Mouse (Mus musculus) adipocyte (in vitro differentiated cells): ENCODE data around the gene Kmt2b.
A peak's percentile ranks its signal among the peaks of the same experiment; 100 is the strongest.

Source experiments
- DNase-seq: peaks from one replicate; pipeline ENCODE4 v3.0.0-alpha.2; 2016; ENCODE audit warnings: low spot score

Kmt2b gene

DNA sequence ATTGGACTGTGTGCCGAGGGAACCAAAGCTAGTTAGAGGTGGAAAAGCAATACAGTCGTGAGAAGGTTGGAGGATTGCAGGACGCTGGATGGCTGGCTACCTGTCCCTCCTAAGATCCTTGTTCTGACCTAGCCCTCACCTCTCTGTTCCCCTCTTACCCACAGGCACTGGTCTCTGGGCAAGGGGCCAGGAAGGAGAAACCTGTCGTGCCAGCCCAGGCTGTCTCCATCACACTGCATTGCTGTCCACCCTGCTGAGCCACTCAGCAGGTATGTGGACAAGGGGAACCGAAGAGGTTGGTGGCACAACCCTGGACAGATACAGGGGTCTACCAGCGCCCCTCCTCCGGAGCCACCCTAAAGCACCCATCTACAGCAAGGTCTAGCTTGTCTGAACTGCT, 12.1 kb upstream of the Kmt2b start:
- no peak for DNase-seq

DNA sequence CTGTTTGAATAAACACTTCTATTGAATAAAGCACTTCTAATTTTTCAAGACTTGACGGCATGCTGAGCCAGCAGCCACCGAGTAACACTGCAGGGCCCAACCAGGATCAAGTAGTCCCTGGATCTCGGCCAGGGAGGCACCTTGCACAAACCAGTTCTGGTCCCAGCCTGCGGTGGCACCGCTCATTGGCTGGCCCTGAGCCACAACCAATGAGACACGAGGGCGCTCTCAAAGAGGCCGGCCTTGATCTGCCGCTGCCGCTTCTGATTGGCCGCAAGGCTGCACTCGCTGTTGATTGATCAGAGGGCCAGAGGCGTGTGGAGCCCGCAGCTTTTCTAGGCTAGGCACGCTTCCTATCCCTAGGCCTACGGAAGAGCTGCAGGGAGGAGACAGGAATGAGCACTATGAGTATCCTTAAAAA, 11.4 kb upstream of the Kmt2b start:
- no peak for DNase-seq

DNA sequence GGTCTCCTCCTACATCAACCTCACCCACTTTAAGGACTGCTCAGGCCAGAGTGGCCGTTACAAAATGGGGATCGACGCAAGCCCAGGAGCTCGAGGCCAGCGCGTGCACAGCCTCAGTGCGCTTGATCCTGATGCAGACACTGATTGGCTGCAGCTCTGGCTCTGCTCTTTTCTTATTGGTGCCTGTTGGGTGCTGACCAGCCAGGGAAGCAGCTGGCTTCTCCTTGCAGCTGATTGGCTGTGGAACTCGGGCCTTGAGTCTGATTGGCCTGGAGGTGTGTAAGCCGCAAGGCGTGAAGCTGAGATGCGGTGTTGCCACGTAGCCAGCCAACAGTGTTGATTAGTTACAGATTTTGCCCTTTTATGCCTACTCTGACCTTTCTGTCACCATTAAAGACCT, 10.3 kb upstream of the Kmt2b start, which contains the start of gene Zbtb32:
Gene Zbtb32 (minus strand): TSS at position 124 of the 400 bp plus-strand sequence.
- no peak for DNase-seq

DNA sequence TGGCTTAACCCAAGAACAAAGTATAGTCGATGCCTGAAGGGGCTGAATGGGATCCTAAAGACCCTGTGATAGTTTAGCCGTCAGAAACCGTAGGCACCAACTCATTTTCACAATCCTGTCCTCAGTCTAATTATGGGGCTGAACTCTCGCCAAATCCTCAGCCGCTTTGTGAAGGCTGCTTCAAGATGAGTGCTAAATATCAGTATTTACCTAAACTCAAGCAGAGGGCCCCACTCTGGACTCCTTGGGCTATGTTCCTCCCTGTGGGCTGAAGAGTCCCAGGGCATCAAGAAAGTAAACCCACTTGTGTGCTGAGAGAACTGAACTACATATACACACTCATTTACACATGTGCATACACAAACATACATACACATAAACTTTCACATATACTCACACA, 8.3 kb upstream of the Kmt2b start:
- DNase-seq: no peak

DNA sequence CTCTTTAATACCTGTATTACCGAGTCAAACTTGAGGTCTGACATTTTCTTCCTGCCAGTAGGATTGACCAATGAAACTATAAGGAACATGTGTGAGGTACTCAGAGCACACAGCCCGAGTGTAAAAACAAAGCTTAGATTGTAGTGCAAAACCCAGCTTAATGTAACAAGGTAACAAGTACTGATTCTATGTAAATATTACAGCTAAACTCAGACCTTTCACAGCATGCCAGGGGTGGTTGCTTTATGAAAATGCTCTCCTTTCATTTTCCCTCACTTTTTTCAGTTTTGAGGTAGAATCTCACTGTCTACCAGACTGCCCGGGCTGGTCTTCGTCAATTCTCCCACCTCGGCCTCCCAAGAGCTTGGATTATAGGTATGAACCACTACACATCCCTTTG, 7.6 kb upstream of the Kmt2b start:
- DNase-seq: no peak

DNA sequence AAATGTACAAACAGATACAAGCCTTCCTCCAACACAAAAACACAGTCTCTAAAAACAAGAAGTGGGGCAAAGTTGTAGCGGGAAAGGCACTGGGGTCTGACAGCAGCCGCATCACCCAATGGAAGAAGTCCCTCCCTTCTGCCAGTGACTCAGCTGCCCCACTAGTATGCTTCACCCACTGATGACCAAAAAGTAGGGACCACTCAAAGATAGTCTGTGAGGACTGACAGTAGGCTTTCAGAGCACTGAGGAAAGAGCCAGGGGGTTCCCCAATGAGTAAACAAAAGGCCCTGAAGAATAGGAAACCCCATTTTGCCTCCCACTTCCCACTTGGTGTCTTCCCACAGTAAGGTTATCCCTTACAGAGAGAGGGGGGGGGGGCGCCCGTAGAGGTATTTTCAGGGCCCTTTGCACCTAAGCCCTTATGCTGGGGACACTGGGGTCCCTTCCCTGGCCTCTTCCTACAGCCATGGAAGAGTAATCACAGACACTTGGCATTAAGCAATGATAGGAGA, 6.0 kb upstream of the Kmt2b start:
- DNase-seq: no peak

DNA sequence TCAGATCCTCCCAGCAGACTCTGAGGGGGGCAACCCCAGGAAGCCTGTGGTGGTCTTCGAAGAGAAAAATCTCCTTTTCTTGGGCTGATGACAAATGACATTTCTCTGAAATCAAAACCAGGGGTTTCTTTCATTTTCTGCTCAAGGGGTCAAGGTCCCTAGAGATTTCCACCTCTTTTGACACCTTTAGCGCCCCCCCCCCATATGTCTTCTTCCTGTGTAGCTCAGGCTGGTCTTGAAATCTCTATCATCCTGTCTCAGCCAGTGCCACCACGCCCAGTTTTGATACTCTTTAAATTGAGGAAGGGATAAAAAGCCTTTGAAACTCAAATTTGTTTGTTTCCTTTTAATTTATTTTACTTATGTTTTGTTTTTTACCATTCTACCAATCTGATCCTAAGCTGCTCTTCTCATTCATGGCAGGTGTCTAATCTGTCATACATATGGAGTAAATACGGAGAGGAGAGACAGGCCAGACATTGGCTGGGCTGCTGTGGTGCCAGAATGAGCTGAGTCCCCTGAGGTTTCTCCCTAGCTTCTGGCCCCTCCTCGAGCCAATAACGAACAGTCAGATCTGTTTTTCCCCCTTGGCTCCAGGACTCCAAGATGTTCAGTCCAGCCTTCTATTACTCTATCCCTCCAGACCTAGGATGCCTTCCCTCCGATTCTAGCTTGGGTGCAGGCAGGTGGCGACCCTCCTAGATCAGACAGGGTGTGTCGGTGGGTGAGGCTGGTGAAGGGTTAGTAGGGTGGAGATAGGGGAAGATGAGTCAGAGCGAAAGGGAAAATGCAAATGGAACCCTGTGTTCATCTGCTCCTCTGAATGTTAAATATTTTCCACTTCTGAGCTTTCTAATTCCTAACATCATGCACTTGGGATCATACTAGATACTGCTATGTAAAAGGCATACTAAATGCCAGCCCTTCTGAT, 5.3 kb upstream of the Kmt2b start:
- no peak for DNase-seq

DNA sequence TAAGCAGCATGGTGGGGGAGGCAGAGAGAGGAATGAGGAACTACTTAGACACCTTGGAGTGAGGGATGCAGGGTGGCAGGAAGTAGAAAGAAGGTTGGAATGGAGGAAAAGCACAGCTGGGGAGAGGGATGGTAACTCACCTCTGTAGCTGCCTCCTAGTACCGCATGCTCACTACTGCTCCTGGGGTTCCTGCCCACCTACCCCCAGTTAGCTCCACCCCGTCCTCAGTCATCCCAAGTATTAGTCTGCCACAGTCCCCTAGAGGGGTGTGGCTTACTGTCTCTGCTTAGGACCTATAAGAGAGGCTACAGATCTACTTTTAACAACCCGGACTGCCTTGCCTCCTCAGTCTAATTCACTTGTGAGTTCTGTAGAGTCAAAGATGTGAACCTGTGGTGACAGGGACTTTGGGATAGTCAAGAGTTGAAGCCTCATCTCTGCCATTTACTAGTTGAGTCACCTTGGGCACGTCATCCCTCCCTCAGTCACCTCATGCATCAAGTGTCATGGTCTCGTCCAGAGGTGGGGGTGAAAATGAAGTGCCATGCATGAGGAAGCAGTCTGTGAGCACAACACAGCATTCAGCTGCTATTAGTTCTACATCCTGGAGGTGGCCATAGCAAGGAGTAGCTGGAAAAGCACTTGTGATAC, 4.4 kb upstream of the Kmt2b start:
- no peak for DNase-seq

DNA sequence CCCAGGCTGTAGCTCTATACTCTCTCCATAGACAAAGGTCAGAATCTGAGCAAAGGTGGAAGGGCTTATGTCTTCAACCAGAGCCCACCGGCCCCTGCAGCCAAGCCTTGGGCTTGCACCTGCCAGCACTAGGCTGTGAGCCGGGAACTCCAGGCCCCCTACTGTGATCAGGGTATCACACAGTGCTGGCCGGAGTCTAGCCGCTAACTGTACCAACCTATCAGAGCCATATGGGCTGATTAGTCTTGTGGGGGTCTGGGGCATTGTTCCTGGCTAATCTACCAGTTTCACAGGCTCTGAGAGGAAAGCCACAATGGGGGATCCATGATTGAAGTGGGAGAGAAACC, 3.1 kb upstream of the Kmt2b start:
- no peak for DNase-seq

DNA sequence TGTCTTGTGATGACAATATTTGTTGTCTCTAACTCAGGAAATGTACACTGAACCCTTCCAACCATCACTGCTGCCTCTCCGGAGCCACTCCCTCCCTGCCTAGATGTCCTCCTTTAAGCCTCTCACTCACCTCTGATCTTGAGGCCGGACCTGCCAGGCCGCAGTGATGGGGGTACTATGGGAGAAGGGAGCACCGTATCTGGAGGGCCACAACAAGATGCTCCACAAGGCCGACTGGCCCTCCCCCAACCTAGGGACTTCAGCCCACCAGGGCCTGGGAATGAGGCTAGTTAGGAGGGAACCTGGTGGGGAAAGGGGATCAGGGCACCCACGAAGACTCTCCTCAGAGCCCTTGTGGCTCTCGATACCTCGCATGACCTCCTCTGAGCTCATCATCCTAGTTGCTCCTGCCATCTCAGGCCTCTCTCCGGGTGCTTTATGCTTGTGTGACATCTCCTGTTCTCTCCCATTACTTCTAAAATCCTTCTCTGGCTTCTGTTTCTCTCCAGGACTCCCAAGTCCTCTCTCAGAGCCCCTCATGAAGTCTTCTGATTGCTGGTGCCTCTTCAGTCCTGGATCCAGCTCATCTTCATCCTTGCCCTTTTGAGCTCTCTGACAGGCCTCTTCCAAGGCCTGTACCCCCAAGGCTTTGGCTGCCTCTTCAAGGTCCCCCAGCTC, 2.5 kb upstream of the Kmt2b start:
- no peak for DNase-seq

DNA sequence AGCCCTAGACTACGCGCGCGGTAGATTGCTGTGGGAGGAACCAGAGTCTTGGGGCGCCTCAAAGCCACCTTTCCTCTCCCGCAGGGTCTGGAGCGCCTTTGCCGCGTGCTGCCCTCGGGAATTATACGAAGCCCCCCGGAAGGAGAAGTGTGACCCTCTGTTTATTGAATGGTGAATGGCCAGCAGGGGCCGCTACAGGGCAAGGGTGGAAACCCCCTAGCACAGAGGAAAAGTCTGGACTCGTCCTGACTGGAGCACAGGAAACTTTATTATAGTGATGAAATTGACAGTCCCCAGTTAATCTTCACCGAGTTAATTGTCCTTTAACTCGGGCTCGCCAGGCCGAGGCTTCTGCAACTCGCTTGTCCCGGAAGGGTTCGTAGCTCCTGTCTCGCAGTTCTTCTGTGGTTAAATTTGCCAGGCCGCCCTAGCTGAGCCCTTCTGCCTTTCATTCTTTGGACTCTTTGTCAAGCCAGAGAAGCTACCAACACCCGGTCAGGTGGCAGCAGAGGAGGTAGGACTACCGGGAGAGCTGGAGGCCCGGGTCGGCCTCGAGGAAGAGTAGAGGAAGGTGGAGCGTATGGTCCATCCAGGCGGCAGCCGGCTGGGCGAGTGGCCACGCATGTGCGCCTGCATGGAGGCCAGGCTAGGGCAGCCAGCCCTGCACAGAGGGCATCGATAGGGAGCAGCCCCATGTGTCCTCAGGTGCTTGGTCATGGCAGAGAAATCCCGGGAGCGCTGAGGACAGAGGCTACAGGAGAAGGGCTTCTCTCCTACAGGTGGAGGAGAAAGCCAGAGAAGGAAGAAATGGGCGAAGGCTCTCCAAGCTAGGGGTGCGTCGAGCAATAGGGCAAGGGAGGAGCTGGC, 1.1 kb upstream of the Kmt2b start:
- peak; percentile 78 for DNase-seq

DNA sequence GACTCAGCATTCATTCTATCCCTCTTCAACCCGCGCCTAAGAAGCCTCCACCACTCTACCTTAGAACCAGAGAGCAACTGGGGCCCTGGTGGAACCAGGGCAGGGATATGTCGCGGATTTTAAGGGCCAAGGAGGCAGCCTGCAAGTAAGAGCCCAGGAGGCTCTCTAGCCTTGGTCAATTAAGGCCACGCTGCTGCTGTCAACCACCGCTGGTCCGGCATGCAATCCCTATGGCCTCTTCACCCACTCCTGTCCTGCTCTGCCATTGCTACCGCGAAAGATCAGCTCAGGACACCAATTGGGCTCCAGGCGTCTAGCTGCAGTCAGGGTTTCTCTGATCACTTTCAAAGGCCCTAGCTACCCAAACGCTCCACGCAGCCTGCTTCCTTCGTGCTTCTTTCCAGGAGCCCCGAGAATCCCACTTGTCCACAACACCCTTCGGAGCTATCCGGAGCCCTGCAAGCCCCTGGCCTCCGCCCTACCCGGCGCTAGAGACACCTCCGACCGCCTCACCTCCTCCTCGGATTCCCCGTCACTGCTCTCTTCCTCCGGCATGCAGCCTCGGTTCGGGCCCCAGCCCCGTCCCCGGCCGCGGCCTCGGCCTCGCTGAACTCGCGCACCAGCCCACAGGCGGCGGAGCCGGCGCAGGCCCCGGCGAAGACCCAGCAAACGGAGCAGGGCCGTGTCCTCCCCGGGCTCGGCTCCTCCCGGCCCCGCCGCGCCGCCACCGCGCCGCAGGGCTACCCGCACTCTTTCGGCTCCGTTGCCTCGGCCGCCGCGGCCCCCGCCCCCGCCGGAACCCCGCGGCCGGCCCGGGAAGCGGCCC, 471 bp downstream of the Kmt2b start:
- peak; percentile 47 for DNase-seq

DNA sequence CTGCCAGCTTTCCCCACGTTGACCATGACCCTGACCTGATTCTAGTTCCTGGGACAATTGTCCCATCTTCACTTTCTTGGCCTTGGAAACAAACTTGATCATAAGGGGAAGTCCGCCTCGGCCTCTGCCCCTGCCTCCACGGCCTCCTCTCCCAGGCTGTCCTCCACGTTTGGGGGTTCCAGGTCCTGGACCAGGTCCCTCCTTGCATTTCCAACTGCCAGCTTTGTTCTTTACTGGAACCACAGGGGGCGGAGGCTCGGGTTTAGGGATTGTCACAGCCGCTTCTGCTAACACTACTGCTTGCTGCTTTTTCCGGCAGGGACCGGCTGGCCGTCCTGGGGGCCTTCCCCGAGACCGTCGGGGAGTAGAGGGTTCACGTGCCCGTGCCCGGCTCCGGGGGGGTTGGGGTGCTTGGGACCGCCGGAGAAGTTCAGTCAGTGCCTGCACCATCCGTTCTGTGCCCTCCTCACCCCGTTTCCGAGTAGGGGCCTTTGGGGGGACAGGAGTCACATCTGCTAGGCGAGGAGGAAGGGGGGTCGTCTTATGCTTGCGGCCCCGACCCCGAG, 2.0 kb downstream of the Kmt2b start:
- no peak for DNase-seq

DNA sequence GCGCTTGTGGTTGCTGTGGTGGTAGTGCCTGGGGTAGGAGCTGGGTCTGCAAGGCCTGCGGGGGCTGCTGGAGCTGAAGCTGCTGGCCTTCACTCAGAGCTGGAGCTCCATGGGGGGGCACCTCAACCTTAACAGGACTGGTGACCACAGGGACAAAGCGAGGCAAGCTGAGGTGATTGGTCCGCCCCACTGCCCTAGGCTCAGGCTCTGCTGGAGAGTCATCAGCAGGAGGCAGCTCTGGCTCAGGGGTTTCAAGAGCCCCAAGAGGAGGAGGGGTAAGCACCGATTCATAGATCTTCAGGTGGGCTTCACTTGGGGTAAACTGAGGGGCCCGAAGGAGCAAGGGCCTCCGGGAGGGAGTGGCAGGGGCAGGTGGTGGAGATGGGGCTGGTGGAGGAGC, 3.4 kb downstream of the Kmt2b start:
- DNase-seq: no peak

DNA sequence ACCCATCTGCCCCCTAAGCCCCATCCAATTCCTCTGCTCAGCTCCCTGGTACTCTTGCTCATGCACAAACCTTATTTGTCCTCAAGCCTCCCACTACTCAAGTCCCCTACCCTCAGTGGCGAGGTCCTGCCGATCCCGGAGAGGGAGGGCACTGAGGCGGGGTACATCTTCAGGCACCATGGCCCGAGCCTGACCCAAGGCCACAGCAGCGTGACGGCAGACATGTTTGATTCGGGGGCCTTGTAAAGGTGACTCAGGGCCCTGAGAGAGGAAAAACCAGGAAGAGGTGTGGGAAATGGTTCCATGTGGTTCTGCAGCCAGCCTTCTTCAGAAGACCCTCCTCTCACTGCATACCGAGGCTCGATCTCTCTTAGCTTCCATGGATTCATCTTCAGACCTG, 4.2 kb downstream of the Kmt2b start:
- no peak for DNase-seq

DNA sequence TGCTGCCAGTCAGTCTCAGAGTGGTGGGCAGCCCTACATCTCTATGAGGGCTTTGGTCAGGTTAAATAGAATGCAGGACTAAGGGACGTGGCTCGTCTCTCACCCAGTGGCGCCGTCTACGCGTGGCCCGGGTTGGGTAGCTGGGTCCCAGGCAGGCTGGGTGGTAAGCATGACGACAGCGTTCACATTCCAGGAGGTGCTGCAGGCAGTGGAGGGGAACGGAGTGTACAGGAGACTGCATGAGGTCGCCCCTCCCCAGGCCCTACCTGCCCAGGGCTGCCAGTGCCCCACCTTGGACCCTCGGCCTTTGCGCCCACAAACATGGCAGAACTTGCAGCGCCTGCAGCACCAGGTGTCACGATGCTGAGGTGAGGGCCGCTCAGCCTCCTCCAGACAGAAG, 7.0 kb downstream of the Kmt2b start:
- no peak for DNase-seq

DNA sequence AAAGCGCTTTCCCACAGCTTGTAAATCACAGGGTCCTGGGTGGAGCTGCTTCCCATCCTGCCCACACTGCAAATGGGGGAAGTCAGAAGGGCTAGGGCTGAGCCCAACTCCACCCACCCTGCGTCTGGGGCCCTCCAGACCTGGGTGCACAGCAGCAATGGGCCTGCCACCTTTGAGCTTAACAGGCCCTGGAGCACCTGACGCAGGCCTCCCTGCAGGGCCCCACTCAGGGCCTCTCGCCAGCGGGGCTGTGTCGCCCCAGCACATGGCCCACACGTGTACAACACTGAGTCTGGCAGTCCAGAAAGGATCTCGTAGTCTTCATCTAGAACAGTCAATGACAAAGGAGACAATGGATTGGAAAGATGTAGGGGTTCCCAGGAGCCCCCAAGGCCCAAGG, 8.6 kb downstream of the Kmt2b start:
- DNase-seq: no peak

DNA sequence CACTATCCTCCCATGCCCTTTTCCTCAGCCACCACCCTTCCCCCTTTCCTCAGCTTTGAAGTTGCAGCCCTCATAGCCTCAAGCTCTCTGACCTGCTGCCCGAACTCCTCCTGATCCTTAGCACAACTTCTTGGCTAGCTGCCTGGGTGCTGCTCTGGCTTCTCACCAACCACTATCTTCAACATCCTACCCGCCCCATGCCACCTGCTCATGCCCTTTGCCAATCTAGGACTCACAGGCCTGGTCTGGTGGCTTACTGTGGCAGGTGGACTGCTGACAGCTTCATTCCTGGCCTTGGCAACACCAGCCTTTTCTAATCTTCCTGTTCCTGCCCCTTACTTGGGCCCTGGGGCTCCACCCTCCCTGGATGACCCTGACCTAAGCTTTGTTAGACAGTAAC, 15.6 kb downstream of the Kmt2b start:
- DNase-seq: peak; percentile 67

DNA sequence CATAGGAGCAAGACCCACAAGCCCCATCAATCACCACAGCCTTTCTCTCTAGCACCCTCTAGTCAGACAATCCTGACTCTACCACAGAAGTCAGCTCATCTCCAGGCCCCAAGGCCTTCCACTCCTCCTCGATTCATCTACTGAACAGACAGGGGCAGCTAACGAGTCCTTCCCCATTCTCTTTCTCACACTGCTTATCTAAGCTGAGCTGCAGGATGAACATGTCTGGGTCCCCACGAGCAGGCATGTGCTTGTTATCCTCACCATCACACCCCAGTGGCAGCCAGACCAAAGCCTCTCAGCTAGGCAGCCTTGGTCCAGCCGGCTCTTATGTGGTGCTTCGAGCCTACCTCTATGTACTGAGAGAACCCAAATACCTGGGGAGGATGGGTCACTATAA, 16.1 kb downstream of the Kmt2b start:
- DNase-seq: no peak

DNA sequence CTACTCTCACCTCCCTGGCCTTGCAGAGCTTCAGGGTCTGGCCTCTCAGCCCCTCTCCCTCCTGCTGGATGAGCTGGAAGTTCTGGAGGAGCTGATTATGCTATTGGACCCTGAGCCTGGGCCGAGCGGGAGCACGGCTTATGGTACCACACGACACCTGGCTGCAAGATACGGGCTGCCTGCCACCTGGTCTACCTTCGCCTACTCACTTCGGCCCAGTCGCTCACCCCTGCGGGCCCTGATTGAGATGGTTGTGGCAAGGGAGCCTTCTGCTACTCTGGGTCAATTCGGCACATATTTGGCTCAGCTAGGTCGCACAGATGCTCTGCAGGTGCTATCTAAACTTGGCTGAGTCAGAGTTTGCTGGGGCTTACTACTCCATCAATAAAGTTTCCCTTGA, 21.0 kb downstream of the Kmt2b start:
- DNase-seq: no peak

DNA sequence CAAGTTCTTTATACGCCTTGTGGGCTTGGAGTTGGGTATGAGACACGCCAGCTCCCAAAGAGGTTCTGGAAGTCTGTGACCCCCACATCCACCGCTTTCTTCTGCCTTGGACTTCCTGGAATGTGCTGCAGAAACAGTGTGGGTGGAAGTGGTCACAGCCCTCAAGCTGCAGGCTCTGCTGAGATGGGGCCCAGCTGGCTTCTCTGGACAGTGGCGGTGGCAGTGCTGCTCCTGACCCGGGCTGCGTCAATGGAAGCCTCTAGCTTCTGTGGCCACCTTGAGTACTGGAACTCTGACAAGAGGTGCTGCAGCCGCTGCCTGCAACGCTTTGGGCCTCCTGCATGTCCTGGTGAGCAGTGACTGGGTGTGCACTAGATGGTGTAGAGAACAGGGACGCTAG, 22.5 kb downstream of the Kmt2b start:
- DNase-seq: no peak
